Mouse (Mus musculus) testis, adult 10 weeks (tissue): Measurements from ENCODE around the gene Gcnt4. TPM values are rescaled to one million over a fixed set of nuclear protein-coding genes. Genes with fewer than 3 reads are reported as not detected.

Source experiments
- polyA plus RNA-seq: library from polyadenylated mRNA; stranded (reverse); fragments of 350-450 nt; fragmentation: Illumina TruSeq; extraction: RNeasy Lipid Tissue Mini Kit (QIAGEN cat#74804); gene quantifications from one replicate; pipeline ENCODE4 v1.2.3, GENCODE M21; 2014; ENCODE audit warnings: low read depth, low replicate concordance

Gcnt4 gene
- polyA plus RNA-seq, result 3.0 TPM

DNA sequence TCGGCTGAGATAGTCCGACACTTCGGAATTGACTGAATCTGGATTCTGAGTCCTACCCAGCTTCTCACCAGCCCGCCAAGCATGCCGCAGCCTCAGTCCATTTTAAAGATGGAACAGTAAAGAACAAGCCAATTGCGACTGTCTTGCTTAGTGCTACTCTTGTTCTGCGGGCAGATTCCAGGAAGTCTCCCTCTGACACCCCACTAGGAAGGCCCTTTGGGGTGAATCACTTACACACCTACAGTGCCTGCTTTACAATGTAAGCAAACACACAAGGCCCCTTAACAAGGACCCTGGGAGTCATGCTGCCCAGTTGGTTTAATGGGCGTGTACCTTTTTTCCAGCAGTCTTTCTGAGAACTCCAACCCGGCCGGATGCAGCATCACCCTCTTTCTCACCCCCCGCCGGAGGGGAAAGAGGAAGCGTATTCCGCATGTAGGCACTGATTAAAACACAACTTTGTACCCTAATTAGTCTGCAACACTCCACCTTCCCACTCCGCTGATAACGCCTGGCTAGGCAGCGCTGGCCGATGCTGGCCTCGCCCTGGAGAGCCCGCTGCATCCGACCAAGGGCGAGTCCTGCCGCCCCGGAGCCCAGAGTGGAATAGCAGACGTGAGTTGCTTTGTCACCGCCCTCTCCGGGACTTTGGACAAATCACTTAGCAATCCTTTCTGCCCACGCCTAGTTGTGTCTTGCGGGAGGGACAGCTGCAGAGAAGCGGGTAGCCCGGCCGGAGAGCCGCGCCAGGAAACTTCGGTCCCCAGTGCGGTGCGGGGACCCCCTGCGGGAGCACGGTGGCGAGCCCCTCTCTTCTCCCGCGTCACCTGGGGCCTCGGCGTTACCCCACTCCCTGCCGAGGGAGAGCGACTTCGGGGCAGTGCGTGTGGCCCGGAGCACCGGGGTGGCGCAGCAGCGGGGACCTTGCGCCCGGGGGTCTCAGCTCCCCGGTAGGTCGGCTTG is at the start of gene Gcnt4:
Gcnt4 (plus strand) TSS at position 691 of the 963 bp plus-strand sequence.

Other genes starting within 250 kb of the Gcnt4 start
- 80.4 TPM for gene Ankrd31, start 176.4 kb upstream of the Gcnt4 start, polyA plus RNA-seq
- gene 1700029F12Rik, start 109.7 kb downstream of the Gcnt4 start, polyA plus RNA-seq, result 728 TPM
- 34.7 TPM for gene Fam169a, start 142.6 kb downstream of the Gcnt4 start, polyA plus RNA-seq
- 0.27 TPM for gene Gm6169, start 174.5 kb downstream of the Gcnt4 start, polyA plus RNA-seq
- 36.6 TPM for gene Gfm2, start 213.2 kb downstream of the Gcnt4 start, polyA plus RNA-seq
- gene Nsa2, start 213.2 kb downstream of the Gcnt4 start, polyA plus RNA-seq, result 132 TPM